Mouse (Mus musculus) hindlimb bud, embryonic 11.5 days (tissue): Measurements from ENCODE around the gene Ptov1.

ENCODE experiments used
- DNase-seq: peaks from one replicate; pipeline ENCODE4 v3.0.0-alpha.2; 2012; ENCODE audit warnings: low read depth, low spot score; ENCODE audit errors: extremely low spot score

The Ptov1 gene

DNA sequence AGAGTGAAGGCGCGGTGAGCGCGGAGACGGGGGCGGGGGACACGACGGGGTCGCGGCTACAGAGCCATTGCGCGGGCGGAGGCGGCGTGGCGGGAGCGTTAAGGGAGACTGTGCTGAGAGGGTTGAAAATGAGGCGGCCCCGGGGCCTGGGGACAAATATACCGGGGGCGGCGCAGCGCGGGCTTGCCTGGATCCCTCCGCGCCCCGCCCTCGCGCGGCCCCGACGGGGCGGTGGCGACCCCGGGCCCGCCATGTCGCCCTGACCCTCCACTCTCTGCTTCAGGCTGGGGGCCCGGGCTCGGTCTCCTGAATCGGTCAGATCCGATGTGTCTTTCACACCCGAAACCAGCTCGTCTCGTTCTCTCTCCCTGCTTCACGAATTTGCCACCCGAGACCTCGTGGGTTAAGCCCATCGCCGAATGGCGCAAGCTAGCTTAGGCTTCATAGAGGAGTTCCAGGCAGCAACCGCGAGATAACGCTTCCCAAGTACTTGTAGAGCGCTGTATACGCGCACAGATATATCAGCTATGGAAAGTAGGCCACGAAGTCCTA is 53.0 kb downstream of the Ptov1 start, which contains the start of gene Atf5:
Gene Atf5 (minus strand): TSS at position 189 of the 552 bp plus-strand sequence.
- DNase-seq, result no peak

DNA sequence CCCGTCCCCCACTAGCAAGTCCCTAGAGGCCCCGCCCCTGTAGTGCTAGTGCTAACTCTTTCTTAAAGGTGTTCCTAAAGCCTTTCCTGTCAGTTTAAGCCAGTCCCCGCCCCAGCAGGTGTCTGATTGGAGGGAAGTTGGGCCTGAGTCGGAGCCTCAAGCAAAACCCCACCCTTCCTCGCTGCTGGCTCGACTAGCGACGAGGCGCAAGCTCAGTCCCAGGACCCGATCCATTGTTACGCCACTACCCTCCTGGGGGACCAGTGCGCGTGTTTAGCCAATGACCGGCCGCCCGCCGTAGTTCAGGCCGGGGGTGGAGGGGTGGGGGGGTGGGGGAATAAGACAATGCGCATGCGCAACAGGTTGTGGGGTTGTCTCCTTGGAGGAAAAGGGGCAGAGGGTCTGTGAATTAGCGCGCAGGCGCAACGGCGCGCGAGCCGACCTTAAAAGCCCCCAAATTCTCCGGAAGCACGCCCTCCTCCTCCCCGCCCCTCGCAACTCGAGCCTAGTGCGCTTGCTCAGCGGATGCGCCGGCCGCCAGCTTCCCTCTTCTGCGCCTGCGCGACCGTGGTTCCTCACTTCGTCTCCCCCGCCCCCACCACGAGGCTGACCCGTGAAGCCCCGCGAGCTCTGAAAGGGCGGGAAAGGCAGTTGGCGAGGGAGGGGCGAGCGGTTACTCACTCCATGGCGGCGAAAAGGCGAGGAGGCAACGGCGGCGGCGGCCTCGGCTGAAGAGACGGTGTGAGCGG is 53.7 kb downstream of the Ptov1 start, which contains the start of the genes Nup62 and Il4i1:
Gene Nup62 (plus strand): TSS at position 368 of the 749 bp plus-strand sequence.
Gene Il4i1 (plus strand): TSS at position 667 of the 749 bp plus-strand sequence.
- DNase-seq, result peak; percentile 98

DNA sequence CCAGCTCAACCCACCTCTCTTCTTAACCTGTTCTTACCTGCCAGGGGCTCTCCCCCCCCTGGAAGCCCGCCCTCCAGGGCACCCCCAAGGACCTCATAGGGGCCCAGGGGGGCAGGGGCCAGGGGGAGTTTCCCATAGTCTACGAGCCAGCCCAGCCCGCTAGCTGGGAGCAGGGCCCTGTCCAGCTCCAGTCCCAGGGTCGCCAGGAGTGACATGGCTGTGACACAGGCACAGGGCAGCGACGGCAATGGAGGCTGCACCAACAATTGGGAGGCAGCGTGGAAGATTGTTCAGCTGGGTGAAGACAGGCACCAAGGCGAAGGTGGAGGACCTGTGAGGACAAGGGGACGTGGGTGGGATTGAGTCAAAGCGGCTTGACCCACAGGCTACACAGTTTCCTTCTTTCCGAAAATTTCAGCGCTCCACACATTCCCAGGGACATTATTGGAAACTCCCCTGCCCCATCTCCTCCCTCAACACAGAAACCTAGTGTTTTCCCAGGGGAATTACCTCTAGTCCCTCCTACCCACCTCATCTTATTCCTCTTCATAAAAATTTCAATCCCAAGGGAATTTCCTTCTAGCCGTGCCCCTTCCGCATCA is 54.5 kb downstream of the Ptov1 start:
- DNase-seq, result no peak

DNA sequence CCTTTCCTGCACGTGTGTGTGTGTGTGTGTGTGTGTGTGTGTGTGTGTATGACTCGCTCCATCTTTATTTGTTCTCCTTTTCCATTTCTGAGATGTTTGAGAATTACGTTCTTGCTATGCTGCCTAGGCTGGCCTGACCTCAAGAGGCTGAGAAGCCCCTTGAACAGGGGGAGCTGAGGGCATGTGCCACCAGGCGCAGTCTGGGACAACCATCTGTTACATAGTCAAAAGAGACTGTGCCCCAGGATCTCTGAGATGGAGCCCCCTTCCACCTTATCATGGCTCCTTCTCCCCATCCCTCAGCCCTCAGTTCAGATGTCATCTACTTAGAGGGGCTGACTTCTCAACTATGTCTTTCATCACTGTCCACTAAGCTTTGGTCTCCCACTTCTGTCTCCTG is 55.2 kb downstream of the Ptov1 start:
- DNase-seq, result no peak

DNA sequence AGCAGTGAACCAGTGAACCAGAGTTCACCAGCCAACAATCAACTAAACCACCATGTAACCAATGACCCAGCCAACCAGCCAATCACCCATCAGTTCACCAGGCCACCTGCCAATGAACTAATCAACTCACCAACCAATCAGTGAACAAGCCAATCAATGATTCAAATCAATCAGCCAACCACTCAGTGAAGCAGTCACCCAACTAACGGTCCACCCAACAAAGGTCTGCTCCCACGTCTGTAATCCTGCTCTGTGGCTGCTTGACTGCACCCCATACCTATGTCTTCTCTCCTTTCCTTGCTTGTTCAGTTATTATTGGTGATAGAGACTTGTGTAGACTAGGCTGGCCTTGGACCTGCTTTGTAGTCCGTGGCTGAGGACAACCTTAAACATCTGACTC is 55.6 kb downstream of the Ptov1 start:
- DNase-seq, result no peak
